Mouse (Mus musculus) layer of hippocampus, postnatal 14 days (tissue): Measurements from ENCODE around the gene Gm12887. TPM values are rescaled to one million over a fixed set of nuclear protein-coding genes. Genes with fewer than 3 reads are reported as not detected.

Experiments
- DNase-seq, 2 experiments: peaks; one replicate each; pipeline ENCODE4 v3.0.0; 2021 to 2022; ENCODE audit warnings: low spot score in 2 of 2, mixed read lengths in 1 of 2
- long read RNA-seq, 2 experiments: library from polyadenylated mRNA; stranded (forward); transcript quantifications; one replicate each; pipeline ENCODE4 v2.0.0; 2021
- total RNA-seq, 2 experiments: library from RNA; stranded (reverse); gene quantifications; 2 replicates each; pipeline ENCODE4 v1.2.3; 2021

The Gm12887 gene
- not detected for total RNA-seq
- long read RNA-seq, experiment 1: 0 reads
- long read RNA-seq, experiment 2: 0 reads

GRCm38 (mm10) chr4:121622003-121622402, at the start of gene Gm12887:
Gene Gm12887, minus strand, starts transcription at chr4:121622103.
- no peak for DNase-seq

- DNase-seq: no peak
Observed at GRCm38 (mm10) chr4:121657040-121657439, 35.1 kb upstream of the Gm12887 start.

Other genes starting within 250 kb of the Gm12887 start
- not detected for gene Gm12886, start 199.0 kb downstream of the Gm12887 start, total RNA-seq